Mouse (Mus musculus) T-helper 17 cell (primary cell): ENCODE results near the gene Hpd.

ENCODE experiments used
- in situ Hi-C, 2 experiments: fragments of 300-600 bp; cut with MboI, MseI; formaldehyde crosslinking; loops; 1 replicate in 1 of 2; 2 replicates in 1 of 2; pipeline ENCODE4 v1.15.1; 2025; ENCODE audit warnings: high pct_unique_total_duplicates in 2 of 2

Hpd gene

DNA sequence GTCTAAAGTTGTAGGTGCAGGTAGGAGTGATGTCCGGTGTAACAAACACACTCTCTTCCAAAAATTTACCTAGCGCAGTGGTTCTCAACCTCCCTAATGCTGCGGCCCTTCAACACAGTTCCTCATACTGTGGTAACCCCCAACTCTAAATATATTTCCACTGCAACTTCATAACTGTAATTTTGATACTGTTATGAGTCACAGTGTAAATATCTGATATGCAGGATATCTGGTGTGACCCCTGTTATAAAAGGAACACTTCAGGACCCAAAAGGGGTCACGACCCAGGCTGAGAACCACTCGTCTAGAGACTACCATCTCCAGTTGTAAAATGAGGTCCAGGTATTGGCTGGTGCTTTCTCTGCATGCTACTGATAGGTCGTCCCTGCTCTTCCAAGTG, 57.4 kb downstream of the Hpd start:
- in situ Hi-C loops = loop anchor here in 1 of 2 experiments (25.0 kb wide), 1 partner anchor 1288 kb away; the partner anchor contains the start of genes Pheta1 and Sh2b3

DNA sequence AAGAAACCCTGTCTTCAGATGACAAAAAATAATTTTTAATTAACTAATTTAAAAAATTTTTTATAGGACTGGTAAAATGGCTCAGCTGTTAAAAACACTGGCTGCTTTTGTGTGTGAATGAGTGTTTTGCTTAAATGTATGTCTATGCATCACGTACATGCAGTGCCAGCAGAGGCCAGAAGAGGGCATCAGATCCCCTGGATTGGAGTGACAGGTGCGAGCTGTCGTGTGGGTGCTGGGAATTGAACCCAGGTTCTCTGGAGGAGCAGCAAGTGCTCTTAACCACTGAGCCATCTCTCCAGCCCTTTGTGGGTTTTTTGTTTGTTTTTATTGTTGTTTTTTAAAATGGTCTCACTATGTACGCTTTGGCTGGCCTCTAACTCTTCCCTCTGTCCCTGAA, 60.3 kb downstream of the Hpd start:
- in situ Hi-C loops = loop anchor here in 1 of 2 experiments (5.0 kb wide), 1 partner anchor 55 kb away; the partner anchor contains the start of gene Tmem120b
